Mouse (Mus musculus) limb, embryonic 13.5 days (tissue): Measurements from ENCODE around the gene Arhgap40. TPM values are rescaled to one million over a fixed set of nuclear protein-coding genes. Genes with fewer than 3 reads are reported as not detected.

Experiments
- ATAC-seq: fragments of 200-750 bp; cut with Nextera tagmentation; 2 replicates; pipeline ENCODE4 v1.8.0; 2017; ENCODE audit warnings: low read depth, moderate number of reproducible peaks, moderate TSS enrichment; ENCODE audit not compliant: low FRiP score
- H3K27ac ChIP-seq: fragments of 300-500 bp; sonication (generic); 2 replicates; pipeline ENCODE4 v1.5.1; 2015; ENCODE audit warnings: inconsistent platforms, mild to moderate bottlenecking, moderate library complexity
- H3K27me3 ChIP-seq: fragments of 300-500 bp; sonication (generic); 2 replicates; pipeline ENCODE4 v1.6.1; 2015; ENCODE audit warnings: mild to moderate bottlenecking, inconsistent platforms
- H3K36me3 ChIP-seq: fragments of 300-500 bp; sonication (generic); 2 replicates; pipeline ENCODE4 v1.6.1; 2015; ENCODE audit warnings: inconsistent platforms, mild to moderate bottlenecking, moderate library complexity
- H3K4me1 ChIP-seq: fragments of 300-500 bp; sonication (generic); 2 replicates; pipeline ENCODE4 v1.6.1; 2015; ENCODE audit warnings: inconsistent platforms
- H3K4me2 ChIP-seq: fragments of 300-500 bp; sonication (generic); replicated peaks from 2 replicates; pipeline ENCODE4 v1.6.1; 2015; ENCODE audit warnings: inconsistent platforms, mild to moderate bottlenecking, moderate library complexity
- H3K4me3 ChIP-seq: fragments of 300-500 bp; sonication (generic); 2 replicates; pipeline ENCODE4 v1.5.1; 2015; ENCODE audit warnings: moderate library complexity, mild to moderate bottlenecking, inconsistent platforms
- H3K9ac ChIP-seq: fragments of 300-500 bp; sonication (generic); 2 replicates; pipeline ENCODE4 v1.6.1; 2015; ENCODE audit warnings: mild to moderate bottlenecking, inconsistent platforms
- H3K9me3 ChIP-seq: fragments of 300-500 bp; sonication (generic); 2 replicates; pipeline ENCODE4 v1.6.1; 2016; ENCODE audit warnings: inconsistent platforms
- WGBS: fragments of 180-500 bp; shearing (Covaris S2); methylation state at CpG from one replicate; pipeline ENCODE4 v1.1.7; 2015; 5-methylcytosine and 5-hydroxymethylcytosine counted together
- polyA plus RNA-seq: library from polyadenylated mRNA; unstranded; fragments of >200 nt; fragmentation: Nextera tagmentation; extraction: Ambion mirVana; gene quantifications from 2 replicates; pipeline ENCODE4 v1.2.1, GENCODE M21; 2015

The Arhgap40 gene
- polyA plus RNA-seq, 1 experiment from 2014 or later, result 0.84 TPM

DNA sequence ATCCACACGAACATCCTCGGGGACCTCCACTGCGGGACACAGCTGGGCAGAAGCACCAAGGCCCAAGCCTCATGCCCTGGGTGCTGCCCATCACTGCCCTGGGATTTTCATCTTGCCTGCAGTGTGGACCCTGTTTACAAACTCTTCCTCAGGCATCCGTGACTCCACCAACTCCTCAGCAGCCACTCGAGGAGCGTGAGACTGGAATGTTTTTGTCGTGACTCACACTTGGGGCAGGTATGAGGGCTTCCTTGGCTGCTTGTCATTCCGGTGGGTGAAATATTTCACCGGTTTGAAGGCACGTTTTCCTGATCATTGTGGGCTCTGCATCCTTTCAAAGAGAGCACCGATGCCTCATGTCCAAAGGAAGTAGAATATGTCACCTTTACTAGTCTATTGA is 6.5 kb downstream of the Arhgap40 start:
- Histone ChIP-seq H3K4me2 (no peak overlapping the region), H3K36me3 (no peaks in the 10 kb centered on the region), H3K9ac (no peak overlapping the region), H3K27ac (no peak overlapping the region), H3K4me1 (no peaks in the 10 kb centered on the region), H3K9me3 (0 out of 2 replicates have a peak, but pooled peaks cover 5% of the 10 kb centered on the region), H3K4me3 (no peak overlapping the region), H3K27me3 (no peaks in the 10 kb centered on the region)
- no peak for ATAC-seq
- 70% methylated on average over 11 of the region's 11 CpGs for WGBS

DNA sequence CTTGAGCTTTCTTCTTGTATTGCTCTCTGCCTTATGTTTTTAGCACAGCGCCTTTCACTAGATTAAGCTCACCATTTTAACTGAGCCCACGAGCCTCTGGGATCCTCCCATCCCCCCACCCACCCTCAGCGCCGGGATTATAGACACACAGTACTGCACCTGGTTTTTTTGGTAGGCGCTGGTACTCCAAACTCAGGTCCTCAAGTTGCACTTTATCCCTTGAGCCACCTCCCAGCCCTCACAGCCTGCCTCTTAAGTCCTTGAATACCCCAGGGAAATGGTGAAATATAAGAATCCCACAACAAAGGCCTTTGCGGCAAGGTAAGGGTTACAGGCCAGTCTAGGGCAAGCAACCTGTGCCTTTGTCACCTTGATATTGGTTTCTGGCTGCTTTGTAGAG is 7.2 kb downstream of the Arhgap40 start:
- Histone ChIP-seq H3K27me3 (no peaks in the 10 kb centered on the region), H3K4me3 (no peak overlapping the region), H3K36me3 (no peaks in the 10 kb centered on the region), H3K4me1 (no peaks in the 10 kb centered on the region), H3K9ac (no peak overlapping the region), H3K4me2 (no peak overlapping the region), H3K27ac (no peak overlapping the region), H3K9me3 (0 out of 2 replicates have a peak, but pooled peaks cover 5% of the 10 kb centered on the region)
- WGBS, result 73% methylated on average over 6 of the region's 6 CpGs
- ATAC-seq, result no peak

DNA sequence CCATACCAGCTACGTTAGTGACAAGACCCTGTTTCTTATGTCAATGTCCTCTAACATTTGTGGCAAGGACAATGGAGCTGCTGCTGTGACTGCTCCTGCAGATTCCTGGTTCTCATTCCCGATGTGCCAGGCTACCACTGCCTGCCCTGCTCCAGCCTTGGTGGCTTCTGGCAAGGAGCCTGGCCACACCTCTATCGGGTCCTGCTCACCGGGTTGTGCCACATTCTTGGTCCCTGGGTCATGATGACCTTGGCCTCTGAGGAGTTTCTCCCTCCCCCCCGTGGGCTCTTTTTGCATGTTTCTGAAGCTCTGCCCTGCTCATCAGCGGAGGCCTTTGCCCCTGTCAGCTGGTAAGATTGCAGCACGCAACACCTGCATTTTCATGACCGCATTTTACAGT is 10.5 kb downstream of the Arhgap40 start:
- no peak for ATAC-seq

DNA sequence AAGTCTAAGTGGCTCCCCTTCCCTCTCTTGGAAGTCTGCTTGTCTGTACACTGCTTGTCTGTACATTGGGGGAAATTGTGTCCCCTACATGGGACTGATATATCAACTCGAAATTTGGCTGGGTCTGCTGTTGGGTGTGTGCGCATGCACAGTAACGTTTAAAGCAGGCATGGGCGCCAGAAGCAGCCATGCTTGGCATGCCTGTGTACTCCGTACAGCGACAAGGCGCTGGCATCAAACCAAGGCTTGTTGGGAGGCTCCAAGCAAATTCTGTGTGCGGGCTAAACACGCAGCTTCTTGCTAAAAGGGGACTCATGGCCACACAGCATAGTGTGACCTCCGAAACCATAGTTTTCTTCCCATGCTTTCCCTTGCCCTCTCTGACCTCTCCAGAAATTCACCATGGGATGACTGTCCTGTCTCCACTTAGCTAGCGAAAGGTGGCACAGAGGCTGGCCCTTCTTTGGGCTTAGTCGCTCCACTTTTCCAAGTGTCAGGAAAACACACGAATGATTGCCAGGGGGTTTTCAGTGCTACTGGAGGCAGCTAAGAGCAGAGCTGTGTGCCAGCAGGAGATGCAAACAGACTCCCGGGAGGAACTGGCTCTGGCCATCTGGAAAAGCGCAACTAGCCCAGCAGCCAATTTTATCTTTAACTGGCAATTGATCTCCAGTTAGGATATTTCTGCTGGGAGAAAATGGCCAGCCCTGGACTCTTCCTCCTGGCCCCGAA is 11.7 kb downstream of the Arhgap40 start:
- ATAC-seq, result no peak
- 74% methylated on average over 16 of the region's 16 CpGs for WGBS
- Histone ChIP-seq H3K4me1 (no peaks in the 10 kb centered on the region), H3K4me3 (no peak overlapping the region), H3K36me3 (no peaks in the 10 kb centered on the region), H3K4me2 (no peak overlapping the region), H3K27me3 (no peaks in the 10 kb centered on the region), H3K9me3 (0 out of 2 replicates have a peak, but pooled peaks cover 5% of the 10 kb centered on the region), H3K27ac (no peak overlapping the region), H3K9ac (no peak overlapping the region)

More for the DNA sequence above, 10.5 kb downstream of the Arhgap40 start:
- no peak overlapping the region for H3K27ac ChIP-seq
- no peak overlapping the region for H3K9ac ChIP-seq
- H3K4me1 ChIP-seq, result no peaks in the 10 kb centered on the region
- 85% methylated on average over 8 of the region's 8 CpGs for WGBS
- H3K4me3 ChIP-seq, result no peak overlapping the region
- no peaks in the 10 kb centered on the region for H3K27me3 ChIP-seq
- H3K4me2 ChIP-seq, result no peak overlapping the region
- H3K9me3 ChIP-seq, result 0 out of 2 replicates have a peak, but pooled peaks cover 5% of the 10 kb centered on the region
- H3K36me3 ChIP-seq, result no peaks in the 10 kb centered on the region

DNA sequence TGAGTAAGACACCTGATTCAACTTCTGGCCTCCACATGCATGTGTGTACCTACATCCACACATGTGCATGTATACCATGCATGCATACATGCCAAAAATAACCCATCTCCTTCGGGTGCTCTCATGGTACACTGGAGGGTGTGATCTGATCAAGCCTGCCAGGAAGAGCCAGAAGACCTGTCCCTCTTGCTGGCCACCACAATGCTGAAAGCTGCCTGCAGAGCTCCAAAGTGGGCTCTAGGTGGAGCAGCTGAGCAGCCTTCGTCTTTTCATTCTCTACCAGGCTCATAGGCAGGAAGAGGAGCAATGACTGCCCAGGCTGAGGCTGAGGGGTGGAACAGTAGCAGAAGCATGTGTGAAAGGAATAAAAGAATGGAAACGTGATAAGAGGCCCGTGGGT is 21.5 kb downstream of the Arhgap40 start:
- Histone ChIP-seq H3K36me3 (no peaks in the 10 kb centered on the region), H3K27me3 (no peaks in the 10 kb centered on the region), H3K4me3 (no peak overlapping the region), H3K27ac (no peak overlapping the region), H3K9ac (no peak overlapping the region), H3K4me2 (no peak overlapping the region), H3K9me3 (no peaks in the 10 kb centered on the region), H3K4me1 (no peaks in the 10 kb centered on the region)
- 5% methylated on average over 4 of the region's 4 CpGs for WGBS
- no peak for ATAC-seq

DNA sequence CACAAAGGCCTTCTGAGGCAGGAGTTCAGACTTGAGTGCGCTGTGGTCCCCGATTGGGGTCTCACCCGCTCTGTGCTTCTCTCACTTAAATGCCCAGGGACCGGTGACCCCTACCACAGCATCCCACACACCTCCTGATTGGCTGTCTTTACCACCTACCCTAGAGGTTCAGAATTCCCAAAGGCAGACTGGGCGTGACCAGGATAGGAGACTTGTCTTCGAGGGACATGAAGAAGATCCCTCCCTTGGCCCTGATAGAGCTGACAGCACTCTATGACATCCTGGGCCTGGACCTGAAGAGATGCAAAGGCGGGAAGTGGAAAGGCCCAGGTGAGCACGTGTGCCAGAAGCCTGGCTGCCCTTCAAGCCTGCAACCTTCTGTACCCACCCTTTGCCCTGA is 22.0 kb downstream of the Arhgap40 start:
- H3K4me2 ChIP-seq, result no peak overlapping the region
- no peaks in the 10 kb centered on the region for H3K27me3 ChIP-seq
- no peak overlapping the region for H3K4me3 ChIP-seq
- no peak for ATAC-seq
- 70% methylated on average over 8 of the region's 8 CpGs for WGBS
- no peaks in the 10 kb centered on the region for H3K9me3 ChIP-seq
- H3K27ac ChIP-seq, result no peak overlapping the region
- no peaks in the 10 kb centered on the region for H3K4me1 ChIP-seq
- H3K9ac ChIP-seq, result no peak overlapping the region
- no peaks in the 10 kb centered on the region for H3K36me3 ChIP-seq

DNA sequence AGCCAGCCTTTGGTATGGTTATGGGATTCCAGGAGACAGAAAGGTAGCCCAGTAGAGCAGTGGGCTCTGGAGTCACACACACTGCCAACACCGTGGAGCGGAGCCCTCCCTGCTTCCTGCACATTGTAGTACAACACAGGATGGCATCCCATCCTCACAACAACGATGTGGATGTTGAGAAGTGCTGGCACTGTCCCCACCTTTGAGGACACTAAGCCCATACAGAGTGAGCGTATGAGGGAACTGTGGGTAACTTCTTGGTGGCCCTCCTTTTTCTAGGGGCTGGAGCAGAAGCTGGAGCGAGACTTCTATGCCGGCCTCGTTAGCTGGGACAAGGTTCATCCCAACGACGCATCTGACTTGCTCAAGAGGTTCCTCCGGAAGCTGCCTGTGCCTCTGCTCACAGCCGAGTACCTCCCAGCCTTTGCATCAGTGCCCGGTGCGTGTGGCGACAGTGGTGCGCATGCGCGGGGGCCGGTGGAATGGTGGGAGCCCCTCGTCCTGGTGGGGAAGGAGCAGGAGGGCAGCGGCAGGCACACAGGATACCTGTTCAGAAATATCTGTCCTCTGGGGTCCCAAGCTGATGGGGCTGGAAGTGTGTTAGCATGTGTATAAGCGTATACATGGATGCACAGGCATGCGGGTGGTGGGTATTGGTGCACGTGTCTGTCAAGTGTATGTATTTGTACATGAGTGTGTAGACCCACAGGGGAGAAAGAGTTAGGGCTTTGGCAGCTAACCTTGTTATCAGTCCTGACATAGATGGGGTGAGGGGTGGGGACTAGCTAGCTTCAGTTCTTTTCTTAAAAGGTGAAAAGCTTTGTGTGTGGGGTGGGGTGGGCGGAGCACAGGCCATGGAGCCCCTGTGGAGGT is 27.1 kb downstream of the Arhgap40 start:
- H3K27ac ChIP-seq, result no peak overlapping the region
- H3K4me2 ChIP-seq, result peak overlapping the region; percentile 50
- peak overlapping the region; percentile 14; the same call in 1 of the 2 replicates for H3K9ac ChIP-seq
- peaks cover 10% of the 10 kb centered on the region for H3K27me3 ChIP-seq
- H3K9me3 ChIP-seq, result no peaks in the 10 kb centered on the region
- ATAC-seq, result no peak
- no peaks in the 10 kb centered on the region for H3K4me1 ChIP-seq
- WGBS, result 59% methylated on average over 24 of the region's 24 CpGs
- H3K4me3 ChIP-seq, result peak overlapping the region; percentile 8
- H3K36me3 ChIP-seq, result no peaks in the 10 kb centered on the region

DNA sequence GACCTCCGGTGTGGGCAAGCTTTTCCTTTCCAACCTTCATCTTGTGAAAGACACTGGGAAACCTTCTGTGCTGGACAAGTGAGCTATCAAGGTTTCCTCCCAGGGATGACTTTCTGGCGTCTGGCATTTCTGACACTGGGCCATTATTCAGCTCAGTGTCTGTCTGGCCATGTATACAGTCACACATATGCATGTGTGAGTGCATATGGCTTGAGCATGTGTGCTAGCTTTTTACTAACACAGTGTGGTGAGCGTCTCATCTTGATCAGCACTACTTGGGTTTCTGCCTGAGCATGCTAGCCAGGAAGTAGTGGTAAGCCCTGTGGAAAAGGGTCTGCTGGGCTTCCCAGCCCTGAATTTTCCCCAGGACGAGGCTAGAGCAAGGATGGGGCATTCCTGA is 28.7 kb downstream of the Arhgap40 start:
- ATAC-seq, result no peak
- no peaks in the 10 kb centered on the region for H3K9me3 ChIP-seq
- H3K9ac ChIP-seq, result no peak overlapping the region
- H3K4me2 ChIP-seq, result no peak overlapping the region
- H3K4me1 ChIP-seq, result no peaks in the 10 kb centered on the region
- 49% methylated on average over 4 of the region's 4 CpGs for WGBS
- H3K27ac ChIP-seq, result no peak overlapping the region
- H3K4me3 ChIP-seq, result no peak overlapping the region
- H3K27me3 ChIP-seq, result peaks cover 10% of the 10 kb centered on the region
- no peaks in the 10 kb centered on the region for H3K36me3 ChIP-seq

DNA sequence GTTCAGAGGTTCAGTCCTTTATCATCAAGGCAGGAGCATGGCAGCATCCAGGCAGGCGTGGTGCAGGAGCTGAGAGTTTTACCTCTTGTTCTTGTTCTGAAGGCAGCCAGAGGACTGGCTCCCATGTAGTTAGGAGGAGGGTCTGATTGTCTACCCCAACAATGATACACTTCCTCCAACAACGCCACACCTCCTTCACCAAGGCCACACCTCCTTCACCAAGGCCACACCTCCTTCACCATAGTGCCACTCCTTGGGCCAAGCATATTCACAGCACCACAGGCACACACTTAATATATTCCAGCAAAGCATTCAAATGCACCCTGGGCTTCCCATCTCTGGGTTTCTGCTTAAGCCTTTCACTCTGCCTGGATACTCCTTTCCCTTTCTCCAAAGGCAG is 32.7 kb downstream of the Arhgap40 start:
- Histone ChIP-seq H3K9ac (no peak overlapping the region), H3K4me2 (no peak overlapping the region), H3K27ac (no peak overlapping the region), H3K36me3 (no peaks in the 10 kb centered on the region), H3K9me3 (no peaks in the 10 kb centered on the region), H3K4me1 (no peaks in the 10 kb centered on the region), H3K27me3 (peaks cover 24% of the 10 kb centered on the region), H3K4me3 (no peak overlapping the region)
- 74% methylated on average over 2 of the region's 2 CpGs for WGBS
- ATAC-seq, result no peak

DNA sequence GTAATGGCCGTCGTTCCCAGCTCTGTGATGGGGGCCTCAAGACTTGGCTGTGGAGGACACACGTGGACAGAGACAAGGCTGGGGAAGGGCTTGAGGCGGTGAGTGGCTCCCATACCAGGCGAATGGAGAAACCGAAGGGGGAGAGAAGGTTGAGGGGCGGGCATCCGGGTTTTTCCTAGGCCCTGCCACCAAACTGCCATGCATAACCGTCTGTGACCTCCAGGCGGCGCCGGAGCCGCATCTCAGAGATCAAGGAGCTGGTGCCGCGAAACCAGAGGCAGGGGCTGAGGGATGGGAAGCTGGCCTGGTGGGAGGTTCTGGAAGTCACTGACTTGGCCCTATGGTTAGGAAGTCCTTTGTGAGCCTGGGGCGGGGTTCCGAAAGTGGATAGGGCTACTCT is 34.2 kb downstream of the Arhgap40 start:
- peak overlapping the region; percentile 38 for H3K4me2 ChIP-seq
- no peak overlapping the region for H3K27ac ChIP-seq
- H3K4me3 ChIP-seq, result no peak overlapping the region
- no peaks in the 10 kb centered on the region for H3K9me3 ChIP-seq
- H3K4me1 ChIP-seq, result no peaks in the 10 kb centered on the region
- 4% methylated on average over 17 of the region's 17 CpGs for WGBS
- H3K36me3 ChIP-seq, result no peaks in the 10 kb centered on the region
- H3K27me3 ChIP-seq, result peaks cover 36% of the 10 kb centered on the region
- peak; percentile 44; the same call in 1 of the 2 replicates for ATAC-seq
- H3K9ac ChIP-seq, result peak overlapping the region; percentile 45; the same call in 1 of the 2 replicates

DNA sequence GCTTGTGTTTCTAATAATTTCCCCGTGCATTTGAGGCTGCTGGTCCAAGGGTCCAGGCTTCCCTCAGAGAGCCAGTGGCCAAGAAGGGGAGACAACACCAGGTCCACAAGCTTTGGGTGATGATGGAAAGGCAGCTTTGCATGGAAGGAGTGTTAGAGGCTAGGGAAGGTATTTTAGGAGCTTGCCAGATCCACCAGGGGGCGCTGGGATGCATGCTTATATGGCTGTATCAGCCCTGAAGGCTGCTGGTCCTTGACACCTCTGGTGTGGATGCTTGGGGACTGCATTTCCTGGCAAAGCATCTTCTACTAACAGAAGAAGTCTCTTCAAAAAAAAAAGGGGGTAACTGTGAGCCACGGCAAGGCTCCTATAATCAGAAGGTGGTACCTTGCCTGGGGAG is 37.5 kb downstream of the Arhgap40 start:
- H3K27ac ChIP-seq, result no peak overlapping the region
- ATAC-seq, result no peak
- peaks cover 57% of the 10 kb centered on the region for H3K27me3 ChIP-seq
- 3% methylated on average over 3 of the region's 3 CpGs for WGBS
- no peaks in the 10 kb centered on the region for H3K9me3 ChIP-seq
- no peaks in the 10 kb centered on the region for H3K4me1 ChIP-seq
- no peak overlapping the region for H3K9ac ChIP-seq
- H3K4me3 ChIP-seq, result no peak overlapping the region
- no peak overlapping the region for H3K4me2 ChIP-seq
- no peaks in the 10 kb centered on the region for H3K36me3 ChIP-seq

DNA sequence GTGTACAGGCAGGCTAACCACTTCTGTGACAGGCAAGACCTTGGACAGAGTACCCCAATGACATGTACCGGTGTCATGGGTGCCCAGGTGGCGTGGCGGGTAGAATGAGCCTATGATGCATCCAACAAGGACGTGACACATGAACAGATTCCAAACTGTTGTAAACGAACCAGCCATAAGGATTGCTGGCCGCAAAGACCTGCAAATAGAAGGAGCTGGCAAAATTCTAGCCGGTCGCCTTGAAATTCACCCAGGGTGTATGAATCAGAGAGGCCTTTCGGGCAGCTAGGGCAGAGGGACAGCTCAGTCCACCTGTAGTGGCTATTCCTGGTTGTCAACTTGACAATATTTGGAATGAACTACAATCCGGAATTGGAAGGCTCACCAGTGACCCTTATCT is 41.8 kb downstream of the Arhgap40 start:
- Histone ChIP-seq H3K9ac (no peak overlapping the region), H3K4me1 (peaks cover 8% of the 10 kb centered on the region), H3K4me2 (no peak overlapping the region), H3K36me3 (no peaks in the 10 kb centered on the region), H3K4me3 (no peak overlapping the region), H3K27me3 (peaks cover 67% of the 10 kb centered on the region), H3K9me3 (no peaks in the 10 kb centered on the region), H3K27ac (no peak overlapping the region)
- no peak for ATAC-seq
- 11% methylated on average over 10 of the region's 10 CpGs for WGBS
